Mouse (Mus musculus): ENCODE results near the gene 1600014C10Rik.
A peak's percentile ranks its signal among the peaks of the same experiment; 100 is the strongest.

1600014C10Rik gene

DNA sequence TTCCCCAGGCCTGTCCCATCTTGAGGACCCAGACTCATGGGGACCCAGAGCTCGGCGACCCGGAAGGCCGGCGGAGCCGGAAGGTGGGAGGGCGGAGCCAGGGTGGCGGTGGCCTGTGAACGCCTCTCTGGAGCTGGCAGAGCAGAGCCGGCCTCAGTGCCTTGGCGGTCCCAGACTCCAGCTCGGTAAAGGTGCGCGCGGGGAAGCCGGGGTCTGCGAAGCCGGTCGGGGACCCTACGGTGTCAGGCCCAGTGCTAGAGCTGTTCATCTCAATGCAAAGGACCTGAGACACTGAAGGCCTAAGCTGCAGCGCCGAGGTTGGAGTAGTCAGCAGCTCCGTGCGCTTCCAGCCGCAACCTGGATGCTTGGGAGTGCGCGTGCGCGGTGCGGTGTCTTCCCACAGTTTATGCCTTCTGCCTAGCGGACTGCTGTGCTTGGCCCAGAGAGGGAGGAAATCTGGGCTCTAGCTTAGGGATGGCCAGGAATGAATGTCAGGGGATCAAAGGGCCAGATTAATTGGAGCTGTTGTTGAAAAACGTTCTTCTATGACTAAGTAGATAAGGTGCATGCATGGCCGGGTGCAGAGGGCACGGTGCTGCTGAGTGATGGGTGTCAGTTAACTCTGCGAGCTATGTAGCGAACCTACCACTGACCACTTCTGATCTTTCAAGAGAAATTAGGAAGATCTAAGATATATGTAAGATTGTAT is 846 bp downstream of the 1600014C10Rik start:
- peak; percentile 90 for DNase-seq (ENCODE audit: extremely low spot score)

DNA sequence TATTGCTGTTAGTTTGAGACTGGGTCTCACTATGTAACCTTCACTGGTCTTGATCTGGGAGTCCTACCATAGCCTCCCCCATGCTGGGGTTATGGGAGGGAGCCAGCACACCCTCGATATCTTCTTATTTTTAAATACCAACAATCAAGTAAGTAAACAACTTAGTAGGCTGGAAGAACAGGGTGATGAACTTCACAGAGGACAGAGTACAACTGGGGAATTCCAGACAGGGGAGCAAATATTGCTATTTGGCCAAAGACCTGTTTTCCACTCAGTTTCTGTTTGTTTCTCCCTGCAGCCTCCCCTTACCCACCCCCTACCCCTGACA is 1.4 kb downstream of the 1600014C10Rik start:
- no peak for DNase-seq (ENCODE audit: extremely low spot score)

- DNase-seq (ENCODE audit: extremely low spot score) = no peak
Observed at GRCm38 (mm10) chr7:38184786-38185185, 1.8 kb downstream of the 1600014C10Rik start.

DNA sequence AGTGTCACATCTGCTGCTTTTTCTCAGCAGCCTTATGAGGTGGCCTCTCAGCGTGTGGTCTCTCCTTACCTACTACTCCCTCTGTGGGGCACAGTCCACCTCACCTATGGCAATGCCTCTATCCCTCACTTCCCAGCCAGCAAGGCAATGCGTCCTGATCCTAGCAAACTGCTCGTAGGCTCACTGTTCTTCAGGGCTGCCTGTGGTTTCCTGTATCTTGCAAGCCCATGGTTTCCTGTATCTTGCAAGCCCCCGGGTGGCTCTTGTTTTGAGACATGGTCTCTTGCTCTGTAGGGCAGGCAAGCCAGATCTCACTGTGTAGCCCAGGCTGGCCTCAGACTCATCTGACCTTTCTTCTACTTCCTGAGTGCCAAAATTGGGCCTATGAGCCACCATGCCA is 3.8 kb downstream of the 1600014C10Rik start:
- DNase-seq (ENCODE audit: extremely low spot score) = no peak

DNA sequence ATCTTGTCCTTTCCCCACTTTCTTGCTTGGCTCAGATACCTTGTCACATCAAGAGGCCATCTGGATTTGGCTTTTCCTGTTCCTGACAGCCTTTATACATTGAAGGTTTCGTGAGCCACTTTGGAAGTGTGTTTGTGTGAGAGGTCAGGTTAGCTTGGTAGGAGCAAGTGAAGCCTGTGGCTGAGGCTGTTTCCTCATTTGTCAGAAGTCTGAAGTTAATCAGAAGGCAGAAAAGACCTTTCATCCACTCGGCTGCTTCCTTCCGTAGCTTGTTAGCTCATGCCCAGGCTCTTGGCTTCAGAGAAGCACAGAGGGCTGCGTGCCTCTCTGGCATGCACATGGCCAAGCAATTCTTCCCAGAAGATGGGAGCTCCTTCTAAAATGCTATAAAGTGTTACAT is 4.8 kb downstream of the 1600014C10Rik start:
- no peak for DNase-seq (ENCODE audit: extremely low spot score)

GRCm38 (mm10) chr7:38188281-38189075 is 5.5 kb downstream of the 1600014C10Rik start:
- no peak for DNase-seq (ENCODE audit: extremely low spot score)

GRCm38 (mm10) chr7:38189136-38189982 is 6.3 kb downstream of the 1600014C10Rik start:
- no peak for DNase-seq (ENCODE audit: extremely low spot score)

DNA sequence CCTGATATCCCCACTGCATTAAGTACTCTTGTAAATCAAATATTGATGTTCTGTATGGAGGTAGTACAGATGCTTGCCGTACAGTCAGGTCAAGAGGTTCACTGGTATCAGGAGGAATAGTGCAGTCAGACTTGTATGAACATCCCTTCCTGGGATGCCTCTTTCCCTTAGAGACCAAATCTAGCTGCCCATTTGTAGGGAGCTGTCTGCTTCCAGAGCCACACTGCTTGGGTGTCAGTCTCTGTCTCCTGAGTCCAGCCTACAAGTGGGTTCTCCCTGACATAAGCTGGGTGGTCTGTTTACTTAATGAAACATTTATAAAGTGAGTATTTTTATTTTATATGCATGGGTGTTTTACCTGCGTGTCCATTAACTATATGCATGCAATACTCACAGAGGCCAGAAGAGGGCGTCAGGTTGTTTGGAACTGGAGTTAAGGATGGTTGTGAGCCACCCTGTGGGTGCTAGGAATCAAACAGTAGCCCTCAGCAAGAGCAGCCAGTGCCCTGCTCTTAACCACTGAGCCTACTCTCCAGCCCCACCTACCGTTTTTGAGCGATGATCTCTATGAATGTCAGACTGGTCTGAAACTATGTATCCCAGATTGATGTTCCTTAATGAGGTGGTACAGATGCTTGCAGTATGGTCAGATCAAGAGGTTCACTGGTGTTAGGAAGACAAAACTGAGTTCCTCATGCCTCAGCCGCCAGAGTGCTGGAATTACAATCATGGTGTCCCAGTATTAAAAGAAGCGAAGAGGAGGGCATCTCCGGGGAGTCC is 7.2 kb downstream of the 1600014C10Rik start:
- DNase-seq (ENCODE audit: extremely low spot score) = no peak

DNA sequence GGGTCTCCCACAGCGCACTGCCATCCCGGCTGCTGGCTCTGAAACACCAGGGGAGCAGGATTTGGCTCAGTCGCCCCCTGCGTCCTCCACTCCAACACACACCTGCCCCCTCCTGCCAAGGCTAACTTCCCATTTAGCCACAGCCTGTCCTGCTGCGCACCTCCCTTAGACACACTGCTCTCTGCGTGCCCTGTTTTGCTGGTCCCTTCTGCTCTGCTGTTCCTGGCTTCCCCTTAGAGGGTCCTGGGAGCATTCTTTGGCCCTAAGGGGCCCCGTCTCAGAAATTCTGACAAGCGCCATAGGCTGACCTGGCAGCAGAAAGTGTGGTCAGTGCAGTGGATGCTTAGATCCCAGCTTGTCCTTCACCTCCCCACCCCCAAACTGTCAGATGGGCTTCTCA is 8.1 kb downstream of the 1600014C10Rik start:
- no peak for DNase-seq (ENCODE audit: extremely low spot score)

GRCm38 (mm10) chr7:38191571-38191970 is 8.6 kb downstream of the 1600014C10Rik start:
- DNase-seq (ENCODE audit: extremely low spot score) = no peak

GRCm38 (mm10) chr7:38199907-38200605 is 17.0 kb downstream of the 1600014C10Rik start:
- no peak for DNase-seq (ENCODE audit: extremely low spot score)

DNA sequence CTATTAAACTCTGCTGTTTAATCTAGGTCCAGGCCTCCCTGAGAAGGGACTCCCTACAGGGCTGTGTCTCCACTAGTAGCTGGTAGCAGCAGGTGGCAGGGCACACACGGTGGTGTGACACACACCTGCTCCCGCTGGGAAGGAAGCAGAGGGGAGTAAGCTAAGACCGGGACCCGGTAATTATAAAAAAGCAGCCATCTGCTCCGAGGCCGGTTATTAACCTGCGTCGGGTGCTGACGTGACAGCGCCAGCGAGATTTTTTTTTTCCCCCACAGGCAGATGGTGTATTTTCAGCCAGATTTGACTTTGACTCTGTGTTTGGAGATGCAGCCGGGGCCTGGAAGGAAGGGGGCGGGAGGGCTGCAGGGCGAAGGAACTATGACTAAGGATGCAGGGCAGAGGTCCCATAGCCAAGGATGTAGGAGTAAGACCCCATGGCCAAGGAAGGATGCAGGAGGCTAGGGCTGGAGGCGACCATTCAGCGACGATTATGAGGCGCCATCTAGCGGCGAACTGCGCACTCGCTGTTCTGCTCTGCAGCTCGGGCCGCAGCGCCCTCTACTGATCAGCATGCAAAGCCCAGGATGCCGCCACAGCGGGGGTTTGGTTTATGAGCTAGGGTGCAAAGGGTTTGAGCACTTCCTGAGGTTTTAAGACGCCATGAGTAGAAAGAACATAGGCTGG is 17.7 kb downstream of the 1600014C10Rik start:
- DNase-seq (ENCODE audit: extremely low spot score) = peak; percentile 87

DNA sequence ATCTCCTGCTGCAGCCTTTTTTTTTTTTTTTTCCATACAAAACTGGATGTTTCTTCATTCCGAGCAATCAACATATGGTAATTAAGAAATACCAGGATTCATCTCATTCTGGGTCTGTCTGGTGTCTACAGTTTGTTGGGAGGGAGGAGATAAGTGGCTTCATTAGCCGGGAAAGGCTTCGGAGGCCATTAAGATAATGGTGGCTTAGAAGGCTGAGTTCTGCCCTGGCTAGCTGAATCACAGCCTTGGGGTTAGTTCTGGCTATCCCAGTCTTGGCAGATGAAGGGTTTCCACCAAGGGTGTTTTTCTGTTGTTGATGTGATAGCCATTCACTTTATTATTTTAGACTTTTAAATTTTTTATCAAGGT is 18.3 kb downstream of the 1600014C10Rik start:
- DNase-seq (ENCODE audit: extremely low spot score) = no peak

- DNase-seq (ENCODE audit: extremely low spot score) = no peak
Observed at GRCm38 (mm10) chr7:38204314-38204713, 21.3 kb downstream of the 1600014C10Rik start.

GRCm38 (mm10) chr7:38205801-38206200 is 22.8 kb downstream of the 1600014C10Rik start:
- no peak for DNase-seq (ENCODE audit: extremely low spot score)

- DNase-seq (ENCODE audit: extremely low spot score) = no peak
Observed at GRCm38 (mm10) chr7:38206564-38206963, 23.5 kb downstream of the 1600014C10Rik start.

- no peak for DNase-seq (ENCODE audit: extremely low spot score)
Observed at GRCm38 (mm10) chr7:38208969-38209368, 26.0 kb downstream of the 1600014C10Rik start.

DNA sequence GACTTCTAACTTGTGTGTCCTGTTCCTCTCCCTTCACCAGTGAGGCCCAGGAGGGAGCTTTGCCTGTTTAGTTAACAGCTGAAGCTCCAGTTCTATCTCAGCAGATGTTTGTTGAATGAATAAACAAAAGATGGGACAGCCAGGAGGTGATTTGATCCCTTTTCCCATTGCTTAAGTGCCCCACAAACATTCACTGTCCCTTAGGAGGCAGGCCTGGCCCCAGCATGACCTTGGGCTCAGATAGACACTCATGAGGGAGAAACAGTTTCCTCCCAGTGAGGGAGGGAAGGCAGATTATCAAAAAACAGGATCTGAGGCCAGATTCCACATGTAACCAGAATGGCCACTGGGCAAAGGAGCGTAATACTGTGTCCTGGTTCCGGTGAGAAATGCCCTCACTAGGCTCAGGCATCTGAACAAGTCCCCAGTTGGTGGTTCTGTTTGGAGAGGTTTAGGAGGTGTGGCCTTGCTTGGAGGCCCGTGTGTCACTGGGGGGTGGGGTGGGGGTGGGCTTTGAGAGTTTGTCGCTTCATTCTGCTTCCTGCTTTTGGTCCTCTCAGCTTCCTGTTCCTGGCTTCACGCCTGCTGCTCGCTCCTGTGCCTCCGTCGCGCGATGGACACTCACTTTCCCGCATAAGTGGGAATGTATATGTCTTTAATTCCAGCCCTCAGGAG is 26.6 kb downstream of the 1600014C10Rik start:
- no peak for DNase-seq (ENCODE audit: extremely low spot score)

GRCm38 (mm10) chr7:38212651-38213062 is 29.6 kb downstream of the 1600014C10Rik start:
- DNase-seq (ENCODE audit: extremely low spot score) = no peak

Data from embryo, embryonic 9.5 days (tissue).